Mouse (Mus musculus) large intestine, adult 2 months (tissue): ENCODE measurements at regions not wholly inside any gene's neighbourhood (a gene's known extent, or its start where the extent isn't known, plus 50 kb on each side); places are given as distances from the start of the nearest gene placed in this dataset.

Experiments
- DNase-seq: peaks from one replicate; pipeline ENCODE4 v3.0.0-alpha.2; 2012; ENCODE audit warnings: low read depth, low spot score
- WGBS: fragments of 180-500 bp; shearing (Covaris S2); methylation state at CpG from one replicate; pipeline ENCODE4 v1.1.7; 2018; 5-methylcytosine and 5-hydroxymethylcytosine counted together

DNA sequence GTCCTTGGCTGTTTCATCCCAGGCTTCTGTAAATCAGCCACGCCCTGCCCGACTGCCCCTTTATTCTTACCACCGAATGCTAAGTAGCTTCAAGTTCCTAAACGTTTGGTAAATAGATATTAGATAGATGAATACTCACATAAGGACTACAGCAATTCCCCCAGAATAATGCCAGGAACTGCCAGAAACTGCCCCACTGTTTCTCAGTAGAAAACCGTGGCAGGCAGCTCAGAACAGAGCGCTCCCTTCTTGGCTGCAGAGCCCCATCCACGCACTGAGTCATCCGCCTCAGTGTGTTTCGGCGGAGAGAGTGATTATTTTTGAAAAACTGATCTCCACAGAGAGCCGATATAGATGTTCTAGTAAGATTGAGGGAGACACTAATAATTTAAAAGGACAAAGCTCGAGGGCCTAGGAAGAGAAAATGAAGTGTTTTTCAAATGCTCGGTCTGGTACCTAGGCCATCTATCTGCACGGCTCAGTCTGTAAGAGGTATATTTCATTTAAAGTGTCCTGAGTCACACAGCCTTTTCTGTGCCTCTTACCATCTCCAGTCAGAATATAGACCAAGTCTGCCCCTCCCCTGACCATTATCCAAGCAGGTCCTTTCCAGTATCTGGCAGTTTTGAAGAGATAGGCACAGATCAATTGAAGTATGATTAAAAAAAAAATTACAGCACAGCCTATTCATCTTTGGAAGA lies 94.4 kb upstream of the Gm47985 start:
- 64% methylated on average over 14 of the region's 14 CpGs for WGBS
- DNase-seq = no peak

DNA sequence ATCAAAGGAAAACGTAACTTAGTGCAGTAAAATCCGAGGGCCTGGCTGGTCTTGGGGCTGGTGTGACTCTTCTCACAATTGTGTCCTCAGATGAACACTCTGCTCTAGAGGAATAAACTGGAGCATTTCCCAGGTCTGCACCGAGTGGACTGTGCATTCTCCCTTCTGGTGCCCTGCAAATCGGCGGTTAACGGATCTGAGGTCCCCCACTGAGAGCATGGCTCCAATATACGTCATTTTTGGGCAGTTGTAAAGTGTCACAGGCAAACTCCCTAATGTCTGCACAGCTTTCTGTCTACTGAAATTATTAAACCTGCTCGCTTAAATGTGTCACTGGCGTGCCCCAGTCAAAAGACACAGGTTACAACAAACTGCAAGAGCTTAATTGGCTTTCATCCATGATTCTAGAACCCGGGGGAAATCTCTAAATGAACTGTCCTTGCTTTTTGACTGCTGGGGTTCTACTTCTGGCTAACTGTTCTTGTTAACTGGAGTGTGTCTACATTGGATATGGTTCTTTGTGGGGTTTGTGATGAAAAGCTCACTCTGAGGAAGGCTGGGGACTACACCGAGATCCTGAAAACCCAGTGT lies 93.7 kb upstream of the Gm47985 start:
- 90% methylated on average over 11 of the region's 11 CpGs for WGBS
- no peak for DNase-seq

DNA sequence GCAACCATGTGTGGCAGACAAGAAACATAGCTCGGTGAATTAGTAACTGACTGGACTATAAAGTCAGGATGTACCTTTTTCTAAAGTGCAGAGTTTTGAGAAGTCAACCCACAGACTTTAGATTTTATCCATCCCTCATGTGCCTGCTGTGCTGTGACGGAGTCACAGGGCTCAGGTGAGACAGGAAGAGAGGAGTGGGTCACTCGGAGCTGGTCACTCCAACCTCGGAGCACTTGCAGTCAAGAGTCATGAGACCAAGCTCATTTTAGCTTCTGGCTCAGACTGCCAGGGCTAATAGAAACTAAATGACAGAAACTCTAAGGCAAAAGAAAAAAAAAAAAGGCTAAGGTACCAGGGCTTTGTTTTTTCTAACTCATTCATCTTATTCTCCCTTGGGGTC lies 90.3 kb upstream of the Gm47985 start:
- WGBS = 76% methylated on average over 4 of the region's 4 CpGs
- DNase-seq = no peak

DNA sequence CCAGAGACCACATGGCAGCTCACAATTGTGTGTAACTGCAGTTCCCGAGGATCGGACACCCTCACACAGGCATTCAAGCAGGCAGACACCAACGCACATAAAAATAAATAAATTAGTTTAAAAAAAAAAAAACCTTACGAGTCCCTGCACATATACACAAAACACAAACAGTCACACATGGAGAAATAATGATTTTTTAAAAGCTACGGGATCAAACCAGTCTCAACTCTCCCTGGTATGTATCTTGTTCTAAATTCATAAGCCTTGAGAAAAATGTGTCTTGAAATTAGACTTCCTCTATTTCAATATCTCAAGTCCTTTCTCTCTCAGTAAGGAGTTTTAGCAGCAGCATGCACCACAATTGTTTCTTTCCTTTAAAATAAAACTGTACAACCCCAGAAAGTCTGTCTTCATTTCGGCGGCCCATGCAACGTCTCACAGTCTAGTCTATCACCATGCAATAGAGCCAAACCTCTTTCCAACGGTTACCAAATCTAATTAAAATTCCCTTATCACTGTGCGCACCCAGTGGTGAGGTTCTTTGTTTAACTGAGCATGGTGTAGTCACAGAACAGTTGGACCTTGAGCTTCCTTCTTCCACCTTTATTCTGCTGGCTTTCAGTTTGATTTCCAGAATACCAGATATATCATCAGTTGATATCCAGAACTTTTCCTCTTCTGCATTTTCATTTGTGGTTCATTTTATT lies 86.8 kb upstream of the Gm47985 start:
- WGBS = 36% methylated on average over 10 of the region's 10 CpGs
- DNase-seq = no peak

DNA sequence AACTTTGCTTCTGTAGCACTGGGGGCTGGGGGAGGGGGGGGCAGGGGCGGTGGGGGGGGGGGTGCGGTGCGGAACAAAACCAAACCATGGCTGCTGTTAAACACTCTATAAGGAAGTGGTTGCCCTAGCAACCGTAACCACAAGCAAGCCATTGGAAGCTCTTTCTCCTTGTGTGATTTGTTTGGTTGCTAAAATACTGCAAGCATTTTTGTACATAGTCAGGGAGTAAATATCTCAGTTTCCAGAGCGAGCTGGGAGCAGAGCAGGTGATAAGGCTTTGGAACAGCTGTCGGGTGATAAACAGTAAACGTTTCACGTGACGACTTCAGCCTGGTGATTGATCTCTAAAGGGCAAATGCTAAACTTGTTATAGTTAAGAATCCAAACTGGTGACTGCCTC lies 86.3 kb upstream of the Gm47985 start:
- WGBS = 3% methylated on average over 9 of the region's 9 CpGs
- DNase-seq = no peak

DNA sequence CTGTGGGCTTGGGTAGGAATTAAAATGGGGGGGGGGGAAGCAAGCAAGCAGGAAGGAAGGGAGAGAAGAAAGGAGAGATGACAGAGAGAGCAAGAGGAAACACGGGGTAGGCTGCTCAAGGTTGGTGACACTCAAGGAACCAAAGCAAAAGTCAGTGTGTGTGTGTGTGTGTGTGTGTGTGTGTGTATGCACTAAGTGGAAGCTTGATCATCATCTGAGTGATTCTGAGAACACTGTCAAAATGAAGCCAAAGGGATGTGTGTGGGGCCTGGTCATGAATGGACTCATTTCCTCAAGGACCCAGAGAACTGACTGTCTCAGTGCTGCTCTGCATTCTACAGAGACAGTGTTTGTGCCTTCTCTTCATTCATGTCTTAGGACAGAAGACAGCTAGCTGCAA lies 84.8 kb upstream of the Gm47985 start:
- WGBS = 86% methylated on average over 1 of the region's 1 CpGs
- DNase-seq = no peak

DNA sequence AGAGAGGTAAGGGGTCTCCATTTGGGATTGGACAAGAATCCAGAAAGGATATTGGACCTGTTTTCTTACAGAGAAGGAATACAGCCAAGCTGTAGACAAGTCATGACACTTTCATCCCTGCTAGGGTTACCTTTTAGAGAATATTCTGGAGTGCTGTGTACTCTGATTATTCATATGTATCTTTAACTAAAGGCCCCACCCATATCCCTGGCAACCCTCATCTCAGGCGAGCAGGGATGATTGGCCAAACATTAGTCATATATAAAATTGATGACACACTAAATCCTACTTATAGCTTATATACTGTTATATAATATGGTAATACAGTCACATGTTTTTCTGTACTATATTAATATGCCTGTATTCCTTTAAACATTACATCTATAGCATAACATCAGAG lies 83.6 kb upstream of the Gm47985 start:
- 42% methylated on average over 1 of the region's 1 CpGs for WGBS

DNA sequence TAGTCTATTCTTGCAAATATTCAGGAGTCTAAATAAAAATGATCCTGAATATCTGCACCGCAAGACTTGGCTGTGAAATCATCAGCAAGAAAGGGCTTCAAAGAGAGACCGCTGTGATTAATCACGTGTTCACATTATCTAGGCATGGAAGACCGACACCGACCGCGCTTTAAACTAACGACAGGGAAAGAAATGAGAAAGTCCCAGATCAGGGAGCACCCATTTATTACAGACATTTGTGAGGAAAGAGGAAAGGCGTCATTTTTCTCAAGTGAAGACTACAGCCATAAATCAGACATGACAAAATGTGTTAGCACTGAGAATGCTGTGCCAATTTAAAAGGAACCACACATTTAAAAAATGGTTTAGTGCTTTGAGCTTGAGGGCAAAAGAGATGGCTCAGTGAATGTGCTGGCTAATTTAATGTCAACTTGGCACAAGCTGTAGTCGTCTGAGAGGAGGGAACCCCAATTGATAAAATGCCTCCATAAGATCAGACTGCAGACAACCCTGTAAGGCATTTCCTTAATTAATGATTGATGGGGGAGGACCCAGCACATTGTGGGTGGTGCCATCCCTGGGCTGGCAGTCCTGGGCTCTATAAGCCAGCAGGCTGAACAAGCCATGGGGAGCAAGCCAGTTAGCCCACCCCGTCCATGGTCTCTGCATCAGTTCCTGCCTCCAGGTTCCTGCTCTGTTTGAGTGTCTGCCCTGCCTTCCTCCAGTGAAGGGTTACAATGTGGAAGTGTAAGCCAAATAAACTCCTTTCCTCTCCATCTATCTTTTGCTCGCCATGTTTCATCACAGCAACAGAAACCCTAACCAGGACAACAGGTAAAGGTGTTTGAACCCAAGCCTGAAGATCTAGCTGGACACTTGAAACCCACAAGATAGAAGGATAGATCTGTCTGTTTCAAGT lies 81.5 kb upstream of the Gm47985 start:
- WGBS = 87% methylated on average over 12 of the region's 12 CpGs
- no peak for DNase-seq

More for the DNA sequence above, 83.6 kb upstream of the Gm47985 start:
- no peak for DNase-seq

DNA sequence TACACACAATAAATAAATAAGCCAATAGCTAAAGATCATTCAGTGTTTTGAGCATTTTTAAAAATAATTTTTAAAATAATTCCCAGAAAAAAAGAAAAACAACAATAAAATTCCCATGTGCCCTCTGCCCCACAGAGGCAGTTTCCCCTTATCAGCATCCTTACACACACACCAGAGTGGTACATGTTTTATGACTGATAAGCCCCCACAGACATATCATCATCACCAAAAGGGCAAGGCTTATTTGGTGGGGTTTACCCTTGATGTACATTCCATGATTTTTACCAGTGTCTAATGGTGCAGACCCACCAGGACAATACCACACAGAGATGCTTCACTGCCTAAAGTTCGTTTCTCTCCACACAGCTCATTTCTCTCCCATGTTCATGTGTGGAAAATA lies 80.8 kb upstream of the Gm47985 start:
- DNase-seq = no peak
- WGBS = 93% methylated on average over 1 of the region's 1 CpGs

DNA sequence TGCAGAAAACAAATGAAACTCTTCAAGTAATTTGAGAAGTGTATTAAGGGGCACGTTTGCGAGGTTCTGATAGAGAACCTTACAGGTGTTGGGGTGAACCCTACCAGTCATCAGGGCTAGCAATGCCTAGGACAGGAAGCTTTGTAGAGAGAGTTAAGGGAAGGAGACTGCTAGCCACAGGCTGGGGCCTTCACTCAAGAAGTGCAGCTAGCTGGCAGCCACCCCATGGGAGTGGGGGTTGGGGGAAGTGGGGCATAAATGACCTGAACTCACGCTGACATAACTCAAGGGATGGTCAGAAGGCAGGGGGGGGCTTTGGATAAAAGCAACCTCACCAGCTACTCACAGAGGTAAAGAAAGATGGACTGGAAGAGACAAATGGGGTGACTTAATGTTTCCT lies 80.3 kb upstream of the Gm47985 start:
- DNase-seq = no peak
- 90% methylated on average over 3 of the region's 3 CpGs for WGBS

DNA sequence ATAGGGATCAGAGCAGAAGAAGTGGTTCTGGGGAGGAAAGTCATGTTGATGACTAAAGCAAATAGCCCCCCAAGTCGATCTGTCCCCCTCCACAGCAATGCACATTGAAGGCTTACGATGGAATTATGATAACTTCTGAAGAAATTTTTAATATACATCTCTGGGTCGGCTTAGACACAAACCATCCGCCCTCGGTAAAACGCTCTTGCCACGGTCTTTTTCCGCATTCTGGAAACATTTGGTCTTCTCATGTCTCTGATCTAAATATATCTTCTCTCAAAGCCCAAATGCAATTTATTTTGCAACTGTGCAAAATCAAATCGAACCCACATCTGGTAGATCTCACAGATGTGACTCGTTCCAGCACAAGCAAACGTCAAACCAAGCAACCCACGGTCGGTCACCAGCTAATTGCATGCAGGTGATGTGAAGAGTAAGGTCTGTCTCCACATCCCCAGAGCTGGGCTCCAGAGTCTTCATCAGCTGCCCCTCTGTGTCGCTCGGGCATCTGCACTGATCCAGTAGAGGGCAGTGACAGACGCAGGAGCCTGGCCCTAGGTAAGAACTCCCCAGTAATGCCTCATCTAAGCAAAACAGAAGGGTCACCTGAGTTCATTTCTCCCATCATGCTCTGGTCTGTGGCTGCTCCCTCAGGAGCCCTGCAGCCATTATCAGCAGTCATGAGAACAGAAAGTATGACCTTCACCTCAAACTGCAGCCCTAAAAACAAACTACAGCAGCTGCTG lies 79.5 kb upstream of the Gm47985 start:
- WGBS = 66% methylated on average over 16 of the region's 16 CpGs
- DNase-seq = no peak

DNA sequence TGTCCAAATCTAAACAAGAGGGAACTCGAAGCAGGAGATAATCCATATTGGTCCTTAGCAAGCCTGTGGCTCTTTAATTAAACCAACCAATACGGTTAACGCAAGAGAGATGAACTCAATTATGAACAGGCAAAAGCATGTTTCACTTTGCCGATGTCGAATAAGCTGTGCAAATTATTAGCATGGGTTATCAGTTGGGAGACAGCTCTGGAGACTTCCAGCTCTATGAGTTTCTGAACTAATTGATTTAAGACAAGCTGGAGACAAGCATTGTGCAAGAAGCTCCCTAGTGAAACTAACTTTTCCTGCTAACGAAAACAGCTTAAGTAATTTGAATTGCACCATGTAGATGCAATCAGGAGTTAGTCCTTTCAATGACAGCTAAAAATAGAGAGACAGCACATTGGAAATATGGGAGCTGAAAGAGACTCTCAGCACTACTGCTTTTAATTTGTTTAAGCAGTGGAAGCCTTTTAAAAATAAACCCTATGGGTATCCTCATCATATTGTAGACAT lies 78.8 kb upstream of the Gm47985 start:
- WGBS = 67% methylated on average over 6 of the region's 6 CpGs
- no peak for DNase-seq

DNA sequence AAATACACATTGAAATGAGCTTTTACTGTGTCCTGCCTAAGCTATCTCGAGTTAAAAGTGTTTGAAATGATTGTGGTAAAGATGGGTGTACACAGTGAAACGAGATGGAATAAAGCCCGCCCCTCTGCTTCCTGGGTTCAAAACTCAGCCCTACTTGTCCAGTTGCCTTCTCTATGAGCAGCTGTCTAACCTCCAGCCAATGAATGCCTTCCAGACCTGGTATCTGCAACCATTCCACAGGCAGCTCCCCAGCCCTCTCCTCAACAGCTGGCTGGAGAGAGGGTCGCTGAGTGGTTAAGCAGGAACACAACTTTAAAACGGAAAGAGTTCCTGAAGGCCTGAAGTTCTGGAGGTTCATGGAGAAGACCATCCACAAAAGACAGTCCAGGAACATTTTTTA lies 78.0 kb upstream of the Gm47985 start:
- WGBS = 77% methylated on average over 5 of the region's 5 CpGs
- DNase-seq = no peak

DNA sequence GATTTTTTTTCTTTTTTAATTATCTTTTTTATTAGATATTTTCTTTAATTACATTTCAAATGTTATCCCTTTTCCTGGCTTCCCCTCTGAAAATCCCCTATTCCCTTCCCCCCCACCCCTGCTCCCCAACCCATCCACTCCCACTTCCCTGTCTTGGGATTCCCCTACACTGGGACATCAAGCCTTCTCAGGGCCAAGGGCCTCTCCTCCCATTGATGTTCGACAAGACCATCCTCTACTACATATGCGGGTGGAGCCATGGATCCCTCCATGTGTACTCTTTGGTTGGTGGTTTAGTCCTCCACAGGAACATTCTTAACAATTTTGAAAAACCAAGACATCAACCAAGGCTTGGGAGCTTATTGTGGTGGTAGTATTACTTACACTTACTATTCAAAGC lies 77.5 kb upstream of the Gm47985 start:
- 83% methylated on average over 2 of the region's 2 CpGs for WGBS

DNA sequence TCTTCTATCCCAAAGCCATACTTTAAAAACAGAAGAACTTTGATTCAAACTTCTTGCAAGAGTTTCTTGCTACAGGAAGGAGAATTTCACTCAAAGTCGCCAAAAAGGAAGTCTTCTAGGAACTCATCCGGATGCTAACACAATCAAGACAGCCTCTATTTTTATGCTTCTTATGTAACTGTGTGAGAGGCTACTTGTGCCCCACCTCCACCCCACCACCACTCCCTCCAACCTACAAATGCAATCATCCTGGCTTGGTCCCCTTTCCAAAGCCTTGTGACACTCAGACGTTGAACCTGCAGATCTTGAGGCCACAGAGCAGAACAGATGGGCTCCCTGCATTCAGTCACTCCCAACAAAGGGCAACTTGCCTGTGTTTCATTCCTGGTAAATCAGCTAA lies 77.1 kb upstream of the Gm47985 start:
- DNase-seq = no peak
- WGBS = 25% methylated on average over 3 of the region's 3 CpGs

More for the DNA sequence above, 77.5 kb upstream of the Gm47985 start:
- no peak for DNase-seq

DNA sequence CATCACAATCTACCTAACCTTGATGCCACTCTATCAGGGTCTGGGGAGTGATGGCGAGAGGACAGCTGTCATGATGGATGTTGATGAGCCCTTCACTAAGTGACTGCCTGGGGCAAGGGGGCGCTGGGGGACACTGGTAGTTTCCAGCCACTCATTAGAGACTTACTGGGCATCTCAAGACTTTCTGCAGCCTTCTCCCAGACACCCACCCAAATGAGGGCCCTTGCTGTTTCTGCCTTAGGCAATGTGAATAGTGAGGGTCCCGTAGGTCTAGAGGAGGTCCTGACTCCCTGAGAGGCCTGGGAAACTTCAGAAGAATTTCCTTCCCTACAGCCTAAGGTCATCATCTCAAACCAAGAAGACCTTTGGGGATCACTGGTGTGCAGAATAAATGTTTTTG lies 74.9 kb upstream of the Gm47985 start:
- WGBS = 91% methylated on average over 3 of the region's 3 CpGs
- DNase-seq = no peak

DNA sequence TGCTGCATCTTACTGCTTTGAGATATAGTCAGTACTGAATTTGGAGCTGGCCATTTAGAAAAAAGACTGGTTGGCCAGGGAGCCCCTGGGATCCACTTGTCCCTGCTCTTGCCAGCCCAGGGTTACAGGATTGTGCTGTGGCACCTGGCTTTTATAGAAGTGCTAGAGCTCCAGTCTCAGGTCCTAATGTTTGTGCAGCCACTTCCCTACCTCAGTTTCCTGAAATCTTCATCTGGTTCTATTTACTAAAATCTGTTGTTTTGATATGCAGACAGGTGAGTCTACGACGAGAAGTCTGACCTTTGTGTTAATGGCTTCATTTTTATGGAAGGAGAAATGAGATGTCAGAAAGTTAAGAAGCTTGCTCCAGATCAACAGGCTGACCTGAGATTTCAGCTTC lies 73.0 kb upstream of the Gm47985 start:
- WGBS = 30% methylated on average over 2 of the region's 2 CpGs
- DNase-seq = no peak

DNA sequence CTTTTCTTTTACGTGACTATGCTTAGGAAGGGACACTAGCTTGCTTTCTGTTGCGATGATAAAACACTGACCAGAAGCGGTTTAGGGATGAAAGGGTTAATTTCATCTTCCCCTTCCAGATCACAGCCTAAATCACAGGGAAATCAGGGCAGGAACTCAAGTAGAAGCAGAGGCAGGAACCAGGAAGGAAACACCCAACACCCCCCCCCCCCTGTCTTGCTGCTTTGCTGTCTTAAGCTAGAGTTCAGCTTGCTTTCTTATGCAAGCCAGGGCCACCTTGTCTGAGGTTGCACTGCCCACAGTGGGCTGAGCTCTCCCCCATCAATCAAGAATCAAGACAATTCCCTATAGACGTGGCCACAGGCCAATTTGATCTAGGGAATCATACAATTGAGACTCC lies 71.9 kb upstream of the Gm47985 start:
- 53% methylated on average over 4 of the region's 4 CpGs for WGBS
- no peak for DNase-seq

DNA sequence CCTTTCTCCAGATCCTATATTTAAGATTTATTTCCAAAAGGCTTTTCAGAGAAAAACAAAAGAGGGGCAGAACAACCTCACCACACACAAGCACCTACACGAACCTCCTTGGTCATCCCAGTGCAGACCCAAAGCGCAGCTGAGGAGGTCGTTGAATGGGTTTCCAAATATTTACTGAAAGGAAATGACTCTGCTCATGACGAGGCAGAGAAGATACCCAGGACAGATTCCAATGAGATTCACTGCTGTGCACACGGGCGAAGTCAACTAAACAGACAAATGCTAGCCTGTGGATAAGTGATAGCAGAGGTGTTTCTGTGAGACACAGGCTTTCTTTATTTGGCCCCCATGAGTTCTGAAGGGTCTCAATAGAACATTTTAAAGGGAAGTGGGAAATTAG lies 70.7 kb upstream of the Gm47985 start:
- WGBS = 45% methylated on average over 6 of the region's 6 CpGs
- DNase-seq = no peak
